Mouse (Mus musculus): ENCODE data around the gene Ddah2. TPM values are rescaled to one million over a fixed set of nuclear protein-coding genes. Genes with fewer than 3 reads are reported as not detected.

The Ddah2 gene
- total RNA-seq, 2 experiments from 2014 or later = 49.3 to 50.0 TPM

DNA sequence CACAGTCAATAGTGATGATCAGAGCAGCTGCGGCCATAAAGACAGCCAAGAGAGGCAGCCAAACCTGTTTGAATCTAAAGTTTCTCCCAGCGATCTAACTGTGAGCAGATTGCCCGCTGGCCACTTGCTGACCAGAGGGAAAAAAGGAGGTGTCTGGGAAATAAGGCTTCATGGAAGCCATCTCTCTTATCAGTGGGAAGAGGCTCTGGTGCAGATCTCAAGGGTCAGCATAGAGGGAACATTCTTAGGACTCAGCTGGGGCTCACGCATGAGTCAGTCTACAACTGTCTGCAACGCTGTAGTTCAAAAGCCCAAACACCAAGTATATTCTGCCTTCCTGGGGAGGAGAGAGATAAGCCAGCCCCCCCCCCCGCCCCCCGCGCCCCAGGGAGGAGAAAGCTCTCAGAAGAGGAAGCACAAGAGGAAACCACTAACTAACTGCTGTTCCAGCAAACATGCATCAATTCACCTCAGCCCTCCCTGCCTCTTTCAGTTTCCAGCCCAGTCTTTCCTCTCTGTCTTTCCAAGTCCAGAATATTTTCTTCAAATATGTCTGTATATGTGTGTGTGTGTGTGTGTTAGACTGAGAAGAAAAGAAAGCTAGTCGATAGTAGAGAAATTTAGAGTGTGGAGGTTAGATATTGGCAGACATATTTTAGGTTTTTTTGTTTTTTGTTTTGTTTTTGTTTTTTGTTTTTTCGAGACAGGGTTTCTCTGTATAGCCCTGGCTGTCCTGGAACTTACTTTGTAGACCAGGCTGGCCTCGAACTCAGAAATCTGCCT, 10.5 kb upstream of the Ddah2 start:
- peak in 1 of 2 experiments; percentile 45 for DNase-seq

DNA sequence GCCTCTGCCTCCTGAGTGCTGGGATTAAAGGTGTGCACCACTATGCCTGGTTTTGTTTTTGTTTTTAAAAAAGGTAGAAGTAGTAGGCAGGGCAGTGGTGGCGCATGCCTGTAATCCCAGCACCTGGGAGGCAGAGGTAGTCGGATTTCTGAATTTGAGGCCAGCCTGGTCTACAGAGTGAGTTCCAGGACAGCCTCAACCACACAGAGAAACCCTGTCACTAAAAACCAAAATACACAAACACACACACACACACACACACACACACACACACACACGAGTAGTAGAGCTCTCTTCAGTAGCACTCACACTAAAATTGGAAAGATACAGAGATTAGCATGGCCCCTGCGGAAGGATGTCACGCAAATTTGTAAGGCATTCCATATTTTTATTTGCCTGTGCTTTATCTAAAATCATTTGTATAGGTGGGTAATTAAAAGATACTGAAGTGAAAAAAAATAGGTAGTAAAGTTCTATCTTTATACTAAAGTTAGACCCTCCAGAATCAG, 9.8 kb upstream of the Ddah2 start:
- intact Hi-C loops (cut with DNase I) = no loop called here
- no peak for DNase-seq

More for the DNA sequence above, 10.5 kb upstream of the Ddah2 start:
- intact Hi-C loops (cut with DNase I) = no loop called here

DNA sequence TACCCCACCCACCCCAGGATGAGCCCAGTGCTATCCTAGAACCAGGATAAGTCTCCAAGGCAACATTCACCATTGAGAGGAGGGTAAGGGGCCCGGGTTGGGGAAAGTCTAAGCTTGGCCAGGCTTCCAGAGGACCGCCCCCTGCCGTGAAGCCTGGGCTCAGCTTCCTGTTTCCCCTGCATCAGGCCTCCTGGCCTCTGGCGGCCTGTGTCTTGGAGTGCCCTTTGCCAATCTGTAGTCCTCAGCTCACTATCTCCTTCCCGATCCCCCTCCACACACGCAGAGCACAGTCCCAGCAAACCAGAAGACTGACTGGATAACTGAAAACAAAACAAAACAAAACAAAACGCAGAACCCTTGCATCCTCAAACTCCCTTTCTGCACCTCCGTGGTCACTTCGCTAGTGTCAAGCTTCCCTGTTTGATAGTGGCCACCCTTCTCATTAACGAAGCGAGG, 9.2 kb upstream of the Ddah2 start, which contains the start of gene Clic1:
Clic1 (plus strand) TSS at position 406 of the 456 bp plus-strand sequence.
- intact Hi-C loops (cut with DNase I) = no loop called here

DNA sequence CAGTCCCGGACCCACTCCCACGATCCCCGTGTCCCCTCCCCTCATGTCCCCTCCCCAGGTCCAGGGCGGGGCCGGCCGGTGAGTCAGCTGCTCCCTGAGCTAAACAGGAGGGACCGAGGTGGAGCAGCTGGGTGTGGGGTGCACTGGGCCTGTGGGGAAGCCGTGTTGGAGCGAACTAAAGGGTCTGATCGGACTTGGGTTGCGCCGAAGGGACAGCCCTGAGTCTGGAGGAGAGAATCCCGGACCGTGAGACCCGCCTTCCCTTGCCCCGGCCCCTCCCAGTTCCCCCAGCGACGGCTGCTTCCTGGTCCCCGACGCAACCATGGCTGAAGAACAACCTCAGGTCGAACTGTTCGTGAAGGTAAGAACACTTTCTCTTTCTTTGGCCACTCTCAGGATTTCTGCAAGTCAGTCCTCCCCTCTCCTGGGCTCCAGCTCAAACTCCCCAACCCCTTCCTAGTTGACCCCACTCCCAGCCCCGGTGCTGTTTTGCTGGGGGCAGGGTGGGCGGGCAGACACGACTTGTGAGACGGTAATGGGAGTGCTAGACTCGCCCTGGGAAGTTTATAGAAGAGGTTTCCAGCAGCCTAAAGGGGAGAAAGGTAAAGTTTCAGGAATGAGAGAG, 8.6 kb upstream of the Ddah2 start:
- peak; percentile 82 to 83 for DNase-seq
- intact Hi-C loops (cut with DNase I) = no loop called here

More for the DNA sequence above, 9.2 kb upstream of the Ddah2 start, which contains the start of gene Clic1:
- peak; percentile 61 to 67 for DNase-seq

DNA sequence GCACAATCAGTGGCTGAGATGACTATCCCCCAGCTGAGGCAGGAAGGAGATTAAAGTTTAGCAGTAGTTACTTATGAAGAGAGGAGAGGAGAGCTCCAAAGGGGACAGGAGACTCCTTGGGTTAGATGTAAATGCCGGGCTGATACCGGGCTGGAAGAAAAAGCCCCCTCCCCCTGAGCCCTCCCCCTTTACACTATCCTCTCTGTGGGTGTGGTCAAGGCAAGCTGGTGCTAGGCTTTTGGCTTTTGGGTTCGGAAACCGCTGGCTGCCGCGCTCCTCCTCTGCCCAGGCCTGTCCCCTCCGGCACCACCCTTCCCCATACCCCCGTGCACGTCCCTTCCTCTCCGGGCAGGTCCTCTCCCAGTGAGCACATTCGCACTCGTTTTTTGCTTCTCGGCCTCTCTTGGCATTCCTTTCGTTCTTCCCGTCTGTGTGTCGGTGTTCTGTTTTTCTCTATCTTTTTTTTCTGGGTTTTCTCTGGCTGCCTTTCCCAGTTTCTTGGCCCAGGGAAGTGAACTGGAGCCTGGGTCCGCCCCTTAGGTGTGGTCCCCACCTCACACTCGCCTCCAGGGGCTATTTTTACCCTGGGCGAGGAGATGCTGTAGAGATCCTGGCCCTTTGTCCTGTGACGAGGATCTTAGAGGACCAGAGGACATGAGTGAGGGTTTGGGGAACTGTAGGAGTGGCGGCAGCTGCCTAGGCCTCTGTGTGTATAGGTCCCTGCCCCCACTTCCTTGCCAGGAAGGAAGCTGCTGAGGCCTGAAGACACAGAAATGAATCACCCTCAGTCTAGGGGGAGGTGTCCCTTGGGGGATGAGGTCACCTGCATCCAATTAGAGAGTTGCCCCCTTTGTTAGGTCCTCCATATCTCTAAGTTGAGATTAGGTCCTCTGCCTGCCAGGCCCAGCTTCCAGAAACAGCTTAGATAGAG, 7.4 kb upstream of the Ddah2 start:
- intact Hi-C loops (cut with DNase I) = no loop called here
- DNase-seq = peak; percentile 80 to 84

DNA sequence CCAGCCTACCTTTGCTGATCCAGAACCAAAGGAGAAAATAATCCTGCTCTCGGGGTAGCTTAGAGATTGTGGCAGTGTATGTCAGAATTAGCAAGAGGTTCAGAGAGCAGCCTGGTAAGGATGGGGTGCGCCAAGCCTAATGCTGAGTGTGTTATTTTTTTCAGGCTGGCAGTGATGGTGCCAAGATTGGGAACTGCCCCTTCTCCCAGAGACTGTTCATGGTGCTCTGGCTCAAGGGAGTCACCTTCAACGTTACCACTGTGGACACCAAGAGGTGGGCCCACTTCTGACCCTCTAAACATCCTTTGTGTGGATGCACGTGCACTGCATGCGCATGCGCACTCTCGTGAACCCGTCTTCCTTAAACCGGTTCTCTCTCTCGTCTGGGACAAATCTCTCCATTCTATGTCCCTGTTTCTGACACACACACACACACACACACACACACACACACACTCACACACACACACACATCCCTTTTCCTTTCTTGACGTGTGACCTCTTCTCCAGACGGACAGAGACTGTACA, 6.5 kb upstream of the Ddah2 start:
- intact Hi-C loops (cut with DNase I) = no loop called here
- DNase-seq = no peak

DNA sequence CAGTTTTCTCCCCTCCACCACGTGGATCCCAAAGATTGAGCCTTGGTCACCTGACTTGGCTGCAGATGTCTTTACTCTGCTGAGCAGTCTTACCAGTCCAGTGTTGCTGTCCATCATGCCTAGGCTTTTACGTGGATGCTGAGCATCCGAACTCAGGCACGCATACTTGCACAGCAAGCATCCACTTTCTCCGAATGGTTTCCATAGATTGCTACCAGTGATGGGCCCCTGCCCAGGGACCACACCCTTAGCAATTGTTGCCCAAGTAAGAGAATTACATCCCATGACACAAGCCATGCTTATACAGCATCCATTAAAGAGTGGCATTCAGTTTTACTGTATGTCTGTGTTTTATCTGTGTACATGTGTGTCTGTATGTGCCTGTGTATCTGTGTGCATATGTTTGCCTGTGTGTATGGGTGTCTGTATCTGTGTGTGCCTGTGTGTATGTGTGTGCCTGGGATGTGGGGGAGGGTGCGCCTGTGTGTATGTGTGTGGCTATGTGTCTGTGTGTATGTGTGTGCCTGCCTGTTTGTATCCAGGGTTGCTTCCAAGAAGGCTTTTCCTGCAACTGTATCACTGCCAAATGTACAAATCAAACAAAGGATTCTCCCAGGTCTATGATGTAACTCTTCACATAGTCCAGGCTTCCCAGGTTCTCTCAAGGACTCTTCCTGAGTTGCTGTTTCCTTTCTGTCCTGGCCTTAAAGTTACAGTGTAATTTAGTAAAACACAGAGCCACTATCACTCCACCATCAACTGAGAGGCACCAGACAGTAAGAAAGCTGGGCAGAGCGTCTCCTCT, 2.9 kb upstream of the Ddah2 start:
- intact Hi-C loops (cut with DNase I) = no loop called here
- peak in 1 of 2 experiments; percentile 22 for DNase-seq

DNA sequence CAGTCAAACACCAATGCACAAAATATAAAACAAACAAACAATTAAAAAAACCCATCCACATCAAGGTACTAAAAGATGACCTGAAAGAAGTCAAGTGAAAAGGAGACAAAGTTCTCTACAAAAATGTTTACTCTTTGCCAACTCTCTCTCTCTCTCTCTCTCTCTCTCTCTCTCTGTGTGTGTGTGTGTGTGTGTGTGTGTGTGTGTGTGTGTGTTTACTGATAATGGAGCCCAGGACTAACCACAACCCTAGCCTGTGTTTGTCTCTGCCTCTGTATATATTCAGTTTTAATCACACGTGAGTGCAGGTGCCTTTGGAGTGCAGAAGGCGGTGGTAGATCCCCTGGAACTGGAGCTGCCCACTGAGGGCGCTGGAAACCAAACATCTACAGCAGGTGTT, 1.7 kb upstream of the Ddah2 start:
- no peak for DNase-seq
- intact Hi-C loops (cut with DNase I) = no loop called here

DNA sequence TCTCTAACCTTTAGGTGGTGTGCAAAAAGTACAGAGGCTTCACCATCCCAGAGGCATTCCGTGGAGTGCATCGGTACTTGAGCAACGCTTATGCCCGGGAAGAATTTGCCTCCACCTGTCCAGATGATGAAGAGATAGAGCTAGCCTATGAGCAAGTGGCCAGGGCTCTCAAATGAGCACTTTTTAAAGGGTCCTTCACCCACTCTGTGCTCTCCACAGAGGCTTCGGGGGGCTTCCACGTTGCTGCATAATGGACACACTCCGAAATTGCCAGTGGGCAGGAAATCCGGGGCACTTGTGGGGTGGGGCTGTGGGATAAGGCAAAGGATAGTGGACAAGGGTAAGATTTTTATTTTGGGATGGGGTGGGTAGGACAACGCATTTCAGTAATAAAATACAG, 519 bp upstream of the Ddah2 start:
- DNase-seq = no peak
- intact Hi-C loops (cut with DNase I) = no loop called here

DNA sequence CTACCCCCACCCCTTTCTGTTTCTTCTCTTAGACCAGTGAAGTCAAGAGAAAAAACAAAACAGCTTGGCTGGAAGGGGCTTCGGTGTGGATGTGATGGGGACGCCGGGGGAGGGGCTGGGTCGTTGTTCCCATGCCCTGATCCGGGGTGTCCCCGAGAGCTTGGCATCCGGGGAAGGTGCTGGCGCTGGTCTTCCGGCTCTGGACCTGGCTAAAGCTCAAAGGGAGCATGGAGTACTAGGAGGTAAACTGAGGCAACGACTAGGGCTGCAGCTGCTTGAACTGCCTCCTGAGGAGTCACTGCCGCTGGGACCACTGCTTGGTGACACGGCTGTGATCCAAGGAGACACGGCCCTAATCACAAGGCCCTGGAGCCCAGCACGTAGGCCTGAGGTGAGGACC, 1.2 kb downstream of the Ddah2 start:
- DNase-seq = no peak
- intact Hi-C loops (cut with DNase I) = no loop called here

DNA sequence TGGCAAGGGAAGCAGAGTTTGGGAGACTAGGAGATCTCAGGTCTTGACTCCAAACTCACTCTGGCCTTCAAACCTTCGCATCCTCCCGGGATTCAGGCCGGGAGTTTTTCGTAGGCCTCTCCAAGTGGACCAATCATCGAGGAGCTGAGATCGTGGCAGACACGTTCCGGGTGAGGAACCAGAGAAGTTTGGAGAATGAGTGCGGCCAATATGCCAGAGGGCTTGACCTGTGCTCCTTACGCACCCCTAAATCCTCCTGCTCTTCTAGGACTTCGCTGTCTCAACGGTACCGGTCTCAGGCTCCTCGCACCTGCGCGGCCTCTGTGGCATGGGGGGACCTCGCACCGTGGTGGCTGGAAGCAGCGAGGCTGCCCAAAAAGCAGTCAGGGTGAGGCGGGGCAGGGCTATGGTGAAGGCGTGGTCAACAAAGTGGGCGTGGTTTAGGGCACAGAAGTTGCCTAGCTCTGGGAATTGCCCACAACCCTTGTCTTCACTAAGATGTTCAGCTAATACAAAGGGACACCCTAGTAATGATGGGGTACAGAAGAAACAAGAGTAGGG, 2.0 kb downstream of the Ddah2 start:
- intact Hi-C loops (cut with DNase I) = no loop called here
- peak in 1 of 2 experiments; percentile 27 for DNase-seq

DNA sequence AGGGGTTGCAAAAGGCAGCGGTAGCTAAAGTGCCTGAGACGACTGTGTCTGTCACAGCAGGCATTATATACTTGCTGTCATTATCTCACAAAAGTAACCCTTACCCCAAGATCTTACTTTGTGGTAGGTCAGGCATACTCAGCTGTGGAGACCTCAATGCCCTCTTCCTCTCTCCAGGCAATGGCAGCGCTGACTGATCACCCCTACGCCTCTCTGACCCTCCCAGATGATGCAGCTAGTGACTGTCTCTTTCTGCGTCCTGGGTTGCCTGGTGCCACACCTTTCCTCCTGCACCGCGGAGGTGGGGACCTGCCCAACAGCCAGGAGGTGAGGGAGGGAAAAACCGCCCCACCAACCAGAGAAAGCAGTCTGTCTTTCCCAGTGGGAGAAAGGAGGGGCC, 2.5 kb downstream of the Ddah2 start:
- no peak for DNase-seq
- intact Hi-C loops (cut with DNase I) = no loop called here

DNA sequence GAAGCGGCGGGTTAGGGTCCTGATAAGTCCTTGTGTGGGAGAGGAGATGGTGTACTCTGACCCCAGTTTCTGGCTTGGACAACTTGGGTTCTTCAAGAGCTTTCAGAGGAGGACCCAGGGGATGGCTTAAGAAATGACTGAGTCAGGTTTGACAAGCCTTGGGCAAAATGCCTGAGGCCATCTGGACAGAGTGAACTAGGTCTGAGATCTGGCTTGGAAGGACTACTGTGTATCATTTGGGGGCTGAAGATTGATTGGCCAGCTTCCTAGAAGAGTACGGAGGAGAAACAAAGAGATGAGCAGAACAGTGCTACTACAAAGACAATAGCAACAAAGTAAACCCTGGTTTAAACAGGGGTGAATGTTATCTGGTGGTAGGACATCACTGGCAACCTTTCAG, 4.6 kb downstream of the Ddah2 start:
- DNase-seq = peak; percentile 42 to 61
- intact Hi-C loops (cut with DNase I) = no loop called here

DNA sequence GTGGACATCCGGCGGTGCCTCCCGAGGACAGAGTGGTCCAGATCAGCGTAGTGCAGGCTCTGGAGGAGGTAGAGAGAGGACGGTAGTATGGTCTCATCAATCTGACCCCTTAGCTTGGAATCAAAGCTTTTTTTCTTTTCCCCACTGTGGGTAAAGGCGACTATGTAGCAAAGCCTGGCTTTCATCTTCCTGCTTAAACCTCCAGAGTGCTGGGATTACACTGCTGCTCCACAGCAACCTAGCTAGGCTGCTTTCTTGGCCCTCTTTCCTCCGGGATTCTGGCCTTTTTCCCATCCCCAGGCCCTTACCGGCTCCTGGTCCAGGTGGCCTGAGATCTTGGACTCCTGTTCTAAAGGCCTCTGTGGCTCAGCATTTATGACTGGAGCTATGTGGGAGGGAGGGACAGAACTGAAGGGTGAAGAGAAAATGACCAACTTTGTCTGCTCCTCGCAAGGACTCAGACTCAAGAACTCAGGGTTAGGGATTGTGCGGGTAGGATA, 5.6 kb downstream of the Ddah2 start:
- intact Hi-C loops (cut with DNase I) = no loop called here
- DNase-seq = no peak

DNA sequence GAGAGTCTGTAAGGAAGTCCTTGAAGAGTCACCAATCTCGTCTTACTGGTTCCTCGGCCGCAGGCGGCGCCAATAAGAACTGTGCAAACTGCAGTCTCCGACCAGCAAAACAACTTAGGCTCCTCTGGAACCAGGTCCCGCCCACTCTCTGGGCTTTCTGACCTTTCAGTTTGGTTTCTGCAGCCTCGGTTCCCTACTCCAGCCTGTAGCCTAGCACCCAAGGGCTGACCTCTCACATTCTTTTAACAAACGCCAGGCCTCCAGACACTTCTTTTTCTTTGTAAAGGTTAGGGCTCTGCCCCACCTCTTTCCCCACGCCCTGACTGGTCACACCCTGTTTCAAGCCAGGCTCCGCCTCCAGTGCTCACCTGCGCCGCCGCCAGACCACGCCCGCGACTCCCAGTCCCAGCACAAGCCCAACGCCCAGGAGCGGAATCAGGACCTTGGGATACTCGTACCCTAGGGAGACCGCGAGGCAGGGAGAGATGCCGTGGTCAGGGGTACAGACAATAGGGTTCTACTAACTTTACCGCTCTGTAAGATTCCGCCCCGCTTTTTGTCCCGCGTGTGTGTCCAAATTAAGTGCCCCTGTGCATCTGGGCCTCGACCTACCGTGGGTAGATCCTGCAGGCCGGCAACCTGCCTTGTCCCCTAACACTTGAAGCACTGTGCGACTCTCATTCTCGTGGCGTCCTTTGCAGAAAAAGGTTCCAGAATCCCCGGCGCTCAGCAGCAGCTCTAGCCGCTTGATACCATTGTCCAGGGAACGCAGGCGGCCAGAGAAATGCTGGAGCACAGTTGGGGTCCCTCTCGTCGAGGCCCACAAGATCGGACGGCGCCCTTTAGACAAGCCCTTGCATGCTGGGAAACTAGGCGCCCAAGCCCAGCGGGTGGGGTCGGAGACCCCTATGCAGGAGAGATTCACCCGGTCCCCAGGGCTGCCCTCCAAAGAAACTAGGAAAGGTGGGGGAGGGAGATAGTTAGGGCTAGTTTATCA, 6.4 kb downstream of the Ddah2 start, which contains the start of gene Ly6g6c:
Ly6g6c (plus strand) TSS at position 438 of the 997 bp plus-strand sequence.
- peak; percentile 53 to 59 for DNase-seq
- intact Hi-C loops (cut with DNase I) = no loop called here

DNA sequence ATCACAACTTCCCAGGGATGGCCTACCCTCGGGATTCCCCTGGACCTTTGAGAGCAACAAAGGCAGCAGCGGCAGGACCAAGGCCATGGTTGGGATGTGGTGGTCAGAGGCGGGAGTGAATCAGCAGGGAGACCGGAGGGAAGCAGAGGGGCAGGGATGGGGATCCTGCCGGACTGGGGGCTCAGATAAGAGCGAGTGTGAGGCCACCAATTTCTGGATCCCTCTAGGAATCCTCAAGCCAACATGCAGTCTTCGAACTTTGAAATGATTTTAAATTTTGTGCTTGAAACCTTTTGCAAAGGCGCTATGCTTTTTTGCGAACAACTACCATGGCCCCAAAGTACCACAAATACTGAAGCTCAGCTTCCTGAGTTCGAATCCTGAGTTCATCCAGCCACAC, 7.2 kb downstream of the Ddah2 start, which contains the start of gene Mpig6b:
Mpig6b (minus strand) TSS at position 101 of the 400 bp plus-strand sequence.
- intact Hi-C loops (cut with DNase I) = no loop called here
- DNase-seq = no peak

DNA sequence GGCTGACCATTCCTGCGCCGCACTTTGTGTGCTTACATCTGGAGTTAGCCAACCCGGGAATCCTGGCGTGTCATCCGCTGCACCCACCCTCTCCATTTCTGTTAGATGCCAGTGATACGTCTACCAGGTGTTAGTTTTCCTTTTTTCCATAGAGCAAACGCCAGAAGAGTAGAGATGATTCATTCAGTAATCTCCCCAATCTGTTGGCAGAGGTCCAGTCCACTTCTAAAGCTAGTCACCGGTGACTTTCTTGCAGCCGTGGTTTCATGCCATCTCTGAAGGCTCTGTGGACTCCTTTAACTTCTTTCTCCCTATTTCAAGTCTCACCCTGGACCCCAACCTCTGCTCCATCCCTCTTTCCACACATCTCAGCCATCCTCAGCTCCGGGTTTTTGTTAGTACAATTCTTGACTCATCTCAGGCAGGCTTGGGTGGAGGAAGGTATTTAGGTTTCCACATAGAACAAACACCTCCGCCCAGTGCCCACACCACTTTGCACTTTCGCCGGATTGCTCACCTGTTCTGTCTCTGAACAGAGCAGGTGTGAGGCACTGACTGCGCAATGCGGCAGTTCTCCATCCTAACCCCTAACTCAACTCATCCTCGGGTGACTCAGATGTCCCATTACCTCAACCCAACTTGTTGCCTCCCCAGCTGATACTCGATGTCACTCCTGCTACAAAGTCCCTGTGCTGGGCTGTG, 9.5 kb downstream of the Ddah2 start:
- DNase-seq = no peak
- intact Hi-C loops (cut with DNase I) = no loop called here
